Mouse (Mus musculus) limb, embryonic 12.5 days (tissue): ENCODE data around the gene Rdh16f2. TPM values are rescaled to one million over a fixed set of nuclear protein-coding genes. Genes with fewer than 3 reads are reported as not detected.
"Not testable (repeated sequence)": the region's sequence is repeated elsewhere in the genome, so short reads cannot be mapped to it uniquely, and the experiment has no call there.

Experiments used
- ATAC-seq: fragments of 200-750 bp; cut with Nextera tagmentation; 2 replicates; pipeline ENCODE4 v1.8.0; 2017; ENCODE audit warnings: low read depth, moderate TSS enrichment; ENCODE audit not compliant: insufficient number of reproducible peaks, insufficient read depth, low FRiP score, low TSS enrichment
- H3K27ac ChIP-seq: fragments of 300-500 bp; sonication (generic); 2 replicates; pipeline ENCODE4 v1.5.1; 2016; ENCODE audit warnings: mild to moderate bottlenecking, moderate library complexity
- H3K27me3 ChIP-seq: fragments of 300-500 bp; sonication (generic); 2 replicates; pipeline ENCODE4 v1.6.1; 2016; ENCODE audit warnings: mild to moderate bottlenecking, moderate library complexity
- H3K36me3 ChIP-seq: fragments of 300-500 bp; sonication (generic); 2 replicates; pipeline ENCODE4 v1.6.1; 2016; ENCODE audit warnings: mild to moderate bottlenecking, moderate library complexity
- H3K4me1 ChIP-seq: fragments of 300-500 bp; sonication (generic); replicated peaks from 2 replicates; pipeline ENCODE4 v1.6.1; 2016
- H3K4me2 ChIP-seq: fragments of 300-500 bp; sonication (generic); 2 replicates; pipeline ENCODE4 v1.6.1; 2016; ENCODE audit warnings: mild to moderate bottlenecking, moderate library complexity
- H3K4me3 ChIP-seq: fragments of 300-500 bp; sonication (generic); replicated peaks from 2 replicates; pipeline ENCODE4 v1.5.1; 2016; ENCODE audit warnings: mild to moderate bottlenecking
- H3K9ac ChIP-seq: fragments of 300-500 bp; sonication (generic); replicated peaks from 2 replicates; pipeline ENCODE4 v1.6.1; 2016; ENCODE audit warnings: mild to moderate bottlenecking, moderate library complexity
- H3K9me3 ChIP-seq: fragments of 300-500 bp; sonication (generic); 2 replicates; pipeline ENCODE4 v1.6.1; 2016; ENCODE audit warnings: mild to moderate bottlenecking, moderate library complexity
- WGBS: fragments of 180-500 bp; shearing (Covaris S2); methylation state at CpG from one replicate; pipeline ENCODE4 v1.1.7; 2016; 5-methylcytosine and 5-hydroxymethylcytosine counted together
- polyA plus RNA-seq: library from polyadenylated mRNA; unstranded; fragments of >200 nt; fragmentation: Nextera tagmentation; extraction: Ambion mirVana; gene quantifications from 2 replicates; pipeline ENCODE4 v1.2.1, GENCODE M21; 2016

The Rdh16f2 gene
- polyA plus RNA-seq = not detected in 2 replicates

DNA sequence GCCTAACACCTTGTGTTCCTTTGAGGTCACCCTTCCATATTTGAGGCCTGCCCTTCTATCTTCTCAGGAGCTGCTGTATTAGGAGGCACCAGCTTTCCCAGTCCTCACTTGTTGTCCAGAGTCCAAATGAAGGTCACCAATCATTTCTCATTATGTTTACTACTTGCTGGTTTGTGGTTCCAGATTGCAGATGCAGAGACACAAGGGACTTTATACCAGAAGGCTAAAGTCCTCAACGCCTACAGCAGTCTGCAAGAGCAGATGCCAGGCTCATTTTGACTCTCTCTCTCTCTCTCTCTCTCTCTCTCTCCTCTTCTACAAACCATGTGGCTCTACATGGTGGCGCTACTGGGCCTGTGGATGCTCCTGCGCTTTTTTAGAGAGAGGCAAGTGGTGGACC, at the start of gene Rdh16f2:
Rdh16f2 (plus strand) TSS at position 243 of the 400 bp plus-strand sequence.
- Histone ChIP-seq H3K9me3 (peaks cover 11% of the 10 kb centered on the region; the same call in 1 of the 2 replicates), H3K4me3 (no peak within 1 kb of the TSS), H3K4me2 (no peak within 1 kb of the TSS), H3K9ac (no peak within 1 kb of the TSS), H3K4me1 (no peaks in the 10 kb centered on the region), H3K27me3 (no peaks in the 10 kb centered on the region), H3K27ac (no peak within 1 kb of the TSS), H3K36me3 (no peaks in the 10 kb centered on the region)
- ATAC-seq = no peak
- WGBS = 78% methylated on average over 3 of the region's 3 CpGs

DNA sequence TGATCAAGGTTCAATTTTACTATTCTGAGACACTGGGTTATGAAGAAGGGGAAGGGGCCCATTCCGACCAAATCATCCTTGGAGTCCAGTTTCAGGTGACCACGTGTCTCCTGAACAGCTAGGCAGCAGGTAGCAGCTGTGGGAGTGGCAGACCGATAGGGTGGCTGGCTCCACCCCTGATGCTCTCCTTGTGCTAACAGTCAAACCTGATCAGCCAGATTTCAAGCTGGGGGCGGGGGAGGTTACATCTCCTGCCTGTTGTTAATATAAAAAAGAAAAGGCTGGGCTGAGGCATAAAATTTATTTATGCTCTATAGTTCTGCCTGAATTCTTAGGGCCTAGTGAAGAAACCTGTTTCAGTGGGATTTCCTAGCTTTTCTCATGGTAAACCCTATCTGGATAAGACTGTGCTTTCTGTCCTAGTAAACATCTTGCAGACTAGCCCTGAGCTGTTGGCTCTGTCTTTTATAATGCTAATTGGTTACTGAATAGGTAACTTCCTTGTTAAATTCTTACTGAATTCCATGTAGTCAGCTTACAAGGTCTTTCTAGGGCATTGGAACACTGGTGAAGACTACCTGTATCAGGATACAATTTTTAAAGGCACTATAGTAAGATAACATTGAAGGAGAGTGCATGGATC, 48.9 kb upstream of the Rdh16f2 start:
- not testable (repeated sequence) for H3K4me3 ChIP-seq, H3K4me1 ChIP-seq, H3K4me2 ChIP-seq, ATAC-seq, H3K27ac ChIP-seq, H3K9ac ChIP-seq, H3K27me3 ChIP-seq, H3K36me3 ChIP-seq
- 71% methylated on average over 4 of the region's 4 CpGs for WGBS
- peaks cover 12% of the 10 kb centered on the region; the same call in 1 of the 2 replicates for H3K9me3 ChIP-seq

DNA sequence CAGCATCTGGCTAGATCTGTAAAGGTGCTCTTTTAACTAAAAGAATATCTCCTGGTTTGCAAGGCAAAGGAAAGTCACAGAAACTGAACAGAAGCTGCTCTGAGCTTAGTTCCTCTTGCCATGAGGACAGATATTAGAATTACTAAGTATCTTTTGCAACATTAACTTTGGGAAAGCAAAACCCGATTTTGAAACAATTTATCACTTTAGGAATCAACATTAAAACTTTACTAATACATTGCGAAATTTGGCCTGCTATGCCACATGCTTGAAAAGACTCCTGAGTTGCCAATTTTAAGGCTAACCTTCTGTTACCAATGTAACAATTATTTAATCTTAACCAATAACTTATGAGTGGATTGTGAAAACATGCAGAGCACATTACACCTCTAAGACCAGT, 44.5 kb upstream of the Rdh16f2 start:
- not testable (repeated sequence) for H3K4me1 ChIP-seq, ATAC-seq, H3K27ac ChIP-seq, H3K36me3 ChIP-seq, H3K27me3 ChIP-seq, H3K4me3 ChIP-seq, H3K9ac ChIP-seq, H3K4me2 ChIP-seq
- H3K9me3 ChIP-seq = peaks cover 12% of the 10 kb centered on the region; the same call in 1 of the 2 replicates
- WGBS = 89% methylated on average over 2 of the region's 2 CpGs

DNA sequence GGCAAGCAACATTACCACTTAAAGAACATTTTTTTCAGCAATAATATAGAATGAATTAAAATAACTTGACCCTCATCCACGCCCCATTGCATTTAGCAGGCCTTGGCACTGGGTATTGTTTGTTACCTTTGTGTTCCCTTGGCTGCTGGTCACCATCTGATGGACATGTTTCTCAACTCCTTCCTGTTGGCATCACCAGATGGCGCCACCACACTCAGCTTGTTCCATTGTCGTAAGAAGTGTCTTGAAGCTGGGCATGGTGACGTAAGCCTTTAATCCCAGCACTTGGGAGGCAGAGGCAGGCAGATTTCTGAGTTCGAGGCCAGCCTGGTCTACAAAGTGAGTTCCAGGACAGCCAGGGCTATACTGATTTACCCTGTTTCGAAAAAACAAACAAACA, 40.9 kb upstream of the Rdh16f2 start:
- no peaks in the 10 kb centered on the region for H3K36me3 ChIP-seq
- no peak overlapping the region for H3K27ac ChIP-seq
- H3K4me2 ChIP-seq = no peak overlapping the region
- no peak for ATAC-seq
- WGBS = 80% methylated on average over 6 of the region's 6 CpGs
- H3K27me3 ChIP-seq = no peaks in the 10 kb centered on the region; the same call in 1 of the 2 replicates
- H3K4me1 ChIP-seq = no peaks in the 10 kb centered on the region
- H3K9me3 ChIP-seq = peaks cover 4% of the 10 kb centered on the region; the same call in 1 of the 2 replicates
- H3K4me3 ChIP-seq = no peak overlapping the region
- H3K9ac ChIP-seq = no peak overlapping the region

DNA sequence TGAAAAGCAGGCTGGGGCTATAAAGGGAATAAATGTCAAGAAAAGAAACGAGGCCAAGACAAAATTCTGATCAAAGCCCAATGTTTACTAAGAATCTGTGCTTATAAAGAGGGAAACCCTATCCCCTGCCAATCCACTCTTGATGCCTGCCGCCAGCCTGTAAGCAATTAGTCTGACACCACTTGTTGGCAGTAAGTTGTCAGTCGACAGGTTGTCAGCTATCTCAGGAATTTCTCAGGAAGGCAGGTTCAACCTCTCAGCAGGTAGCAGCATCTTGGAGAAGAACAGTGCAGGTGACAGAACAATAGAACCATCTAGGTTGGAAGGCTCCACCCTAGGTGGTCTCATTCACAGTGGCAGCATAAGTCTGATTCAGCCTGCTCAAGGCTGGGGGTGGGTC, 37.2 kb upstream of the Rdh16f2 start:
- no peaks in the 10 kb centered on the region for H3K9me3 ChIP-seq
- no peak overlapping the region for H3K27ac ChIP-seq
- H3K27me3 ChIP-seq = no peaks in the 10 kb centered on the region; the same call in 1 of the 2 replicates
- no peaks in the 10 kb centered on the region for H3K4me1 ChIP-seq
- WGBS = 67% methylated on average over 3 of the region's 3 CpGs
- ATAC-seq = no peak
- H3K4me3 ChIP-seq = no peak overlapping the region
- H3K9ac ChIP-seq = no peak overlapping the region
- H3K36me3 ChIP-seq = no peaks in the 10 kb centered on the region
- no peak overlapping the region for H3K4me2 ChIP-seq

DNA sequence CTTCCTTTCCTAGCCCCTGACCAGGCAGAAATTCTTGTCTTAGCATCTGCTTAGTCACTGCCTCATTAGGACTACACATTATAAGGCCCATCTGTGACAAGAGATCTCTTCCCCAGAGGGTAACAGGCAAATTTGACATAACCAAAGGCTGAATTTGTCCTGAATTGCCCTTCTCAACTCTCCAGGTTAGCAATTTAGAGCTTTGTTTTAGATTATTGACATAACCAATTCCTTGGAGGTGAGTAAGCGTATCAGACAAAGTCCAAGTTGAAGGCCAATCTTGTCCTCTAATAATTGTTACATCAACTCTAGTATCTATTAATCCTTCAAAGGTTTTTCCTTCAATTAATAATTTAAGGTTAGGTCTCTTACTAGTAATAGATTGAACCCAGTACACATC, 32.1 kb upstream of the Rdh16f2 start:
- not testable (repeated sequence) for H3K4me2 ChIP-seq, H3K4me1 ChIP-seq, ATAC-seq, H3K9me3 ChIP-seq, H3K27me3 ChIP-seq, H3K9ac ChIP-seq, H3K36me3 ChIP-seq, H3K4me3 ChIP-seq, H3K27ac ChIP-seq
- WGBS = 98% methylated on average over 1 of the region's 1 CpGs

DNA sequence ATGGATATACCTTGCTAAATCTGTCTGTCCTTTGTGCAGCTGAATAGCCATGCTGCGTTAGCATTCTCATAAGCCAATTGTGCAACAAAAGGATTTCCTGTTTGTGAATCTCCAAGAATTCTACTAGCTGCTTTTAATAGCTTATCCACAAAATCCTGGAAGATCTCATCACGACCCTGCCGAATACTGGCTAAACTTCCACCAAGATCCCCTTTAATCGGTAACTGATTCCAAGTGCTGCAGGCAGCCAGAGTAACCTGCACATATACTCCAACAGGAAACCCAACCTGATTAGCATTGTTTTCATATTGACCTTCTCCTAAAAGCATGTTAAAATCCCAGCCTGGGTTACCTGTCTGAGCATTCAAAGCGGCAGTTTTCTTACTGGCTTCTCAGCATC, 31.0 kb upstream of the Rdh16f2 start:
- Histone ChIP-seq H3K36me3 (no peaks in the 10 kb centered on the region), H3K27ac (no peak overlapping the region)
- 88% methylated on average over 5 of the region's 5 CpGs for WGBS

DNA sequence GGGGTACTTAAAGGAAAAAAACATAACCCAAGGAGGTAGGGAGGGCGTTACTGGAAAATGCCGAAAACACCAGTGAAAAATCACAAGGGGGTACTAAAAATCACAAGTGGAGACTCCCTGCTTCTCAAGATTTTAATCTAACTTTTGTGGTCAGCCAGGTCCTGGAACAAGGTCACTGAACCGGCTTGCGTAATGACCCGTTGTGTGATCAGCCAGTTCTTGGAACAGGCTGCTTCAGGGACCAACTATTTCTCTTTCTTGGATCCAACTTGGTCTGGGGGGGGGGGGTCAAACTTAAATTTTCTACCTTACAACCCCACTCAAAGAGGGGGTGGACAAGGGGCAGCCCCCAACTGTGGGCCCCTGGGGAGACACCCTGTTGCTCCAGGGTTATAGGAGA, 28.5 kb upstream of the Rdh16f2 start:
- H3K4me1 ChIP-seq, H3K27me3 ChIP-seq, H3K36me3 ChIP-seq, H3K27ac ChIP-seq, H3K9me3 ChIP-seq, H3K4me3 ChIP-seq, H3K9ac ChIP-seq, ATAC-seq, H3K4me2 ChIP-seq: not testable (repeated sequence)
- WGBS = 96% methylated on average over 5 of the region's 5 CpGs

More for the DNA sequence above, 31.0 kb upstream of the Rdh16f2 start:
- no peak overlapping the region for H3K9ac ChIP-seq
- no peak for ATAC-seq
- H3K4me3 ChIP-seq = no peak overlapping the region
- no peaks in the 10 kb centered on the region for H3K27me3 ChIP-seq
- H3K4me2 ChIP-seq = no peak overlapping the region
- H3K9me3 ChIP-seq = peaks cover 3% of the 10 kb centered on the region; the same call in 1 of the 2 replicates
- H3K4me1 ChIP-seq = no peaks in the 10 kb centered on the region

DNA sequence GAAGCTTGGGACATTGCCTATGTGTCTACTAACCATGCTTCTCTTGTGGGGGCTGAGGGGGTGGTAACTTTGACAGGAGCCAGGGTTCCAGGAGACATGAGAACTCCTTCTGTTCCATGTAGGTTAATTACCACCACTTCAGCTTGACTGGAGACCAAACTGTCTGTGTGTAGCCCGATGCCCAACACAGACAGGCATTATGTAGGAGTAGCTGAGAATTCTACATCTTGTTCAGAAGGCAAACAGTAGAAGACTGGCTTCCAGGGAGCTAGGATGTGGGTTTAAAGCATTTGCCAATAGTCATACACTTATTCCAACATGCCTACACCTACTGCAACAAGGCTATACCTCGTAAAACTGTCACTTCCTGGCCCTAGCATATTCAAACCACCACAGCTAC, 27.7 kb upstream of the Rdh16f2 start:
- H3K4me1 ChIP-seq = no peaks in the 10 kb centered on the region
- no peak overlapping the region for H3K9ac ChIP-seq
- no peak overlapping the region for H3K4me3 ChIP-seq
- WGBS = 90% methylated on average over 2 of the region's 2 CpGs
- no peak for ATAC-seq
- H3K27ac ChIP-seq = no peak overlapping the region
- H3K4me2 ChIP-seq = no peak overlapping the region
- H3K9me3 ChIP-seq = peaks cover 3% of the 10 kb centered on the region; the same call in 1 of the 2 replicates
- H3K36me3 ChIP-seq = no peaks in the 10 kb centered on the region
- no peaks in the 10 kb centered on the region for H3K27me3 ChIP-seq

DNA sequence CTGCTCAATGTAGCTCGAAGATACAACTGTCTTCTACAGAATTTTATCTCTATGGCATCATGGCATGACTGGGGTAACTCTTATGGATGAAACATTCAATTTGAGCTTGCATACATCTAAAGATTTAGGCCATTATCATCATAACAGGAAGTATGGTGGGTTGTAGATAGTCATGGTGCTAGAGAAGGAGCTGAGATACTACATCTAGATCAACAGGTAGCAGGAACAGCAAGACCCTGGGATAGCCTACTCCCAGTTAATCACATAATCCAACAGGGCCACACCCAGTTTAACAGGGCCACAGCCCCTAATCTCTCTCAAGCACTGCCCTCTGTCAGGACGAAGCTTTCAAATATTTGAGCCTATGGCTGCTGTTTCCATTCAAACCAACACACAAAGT, 25.5 kb upstream of the Rdh16f2 start:
- Histone ChIP-seq H3K36me3 (no peaks in the 10 kb centered on the region), H3K4me2 (no peak overlapping the region), H3K27ac (no peak overlapping the region), H3K4me1 (no peaks in the 10 kb centered on the region), H3K9me3 (peaks cover 3% of the 10 kb centered on the region; the same call in 1 of the 2 replicates), H3K27me3 (no peaks in the 10 kb centered on the region), H3K9ac (no peak overlapping the region), H3K4me3 (no peak overlapping the region)
- no peak for ATAC-seq
- WGBS = 74% methylated on average over 2 of the region's 2 CpGs

DNA sequence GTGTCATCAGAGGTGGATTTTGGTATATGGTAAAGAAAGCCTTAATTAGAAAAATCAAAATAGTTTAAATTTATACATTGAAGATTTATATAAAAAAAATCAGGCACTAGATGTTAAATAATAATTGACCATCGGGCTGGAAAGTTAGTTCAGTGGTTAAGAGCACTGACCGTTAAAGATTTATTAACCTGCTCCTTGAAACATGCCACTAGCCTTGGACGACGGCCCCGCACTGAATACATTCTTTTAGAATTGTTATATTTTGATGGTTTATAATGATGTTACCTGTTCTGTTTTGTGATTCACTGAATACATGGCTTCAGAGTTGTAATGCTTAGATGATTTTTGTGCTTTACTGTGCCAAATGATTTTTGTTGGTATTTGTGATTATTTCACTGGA, 20.3 kb upstream of the Rdh16f2 start:
- H3K9ac ChIP-seq = not testable (repeated sequence)
- WGBS = 88% methylated on average over 5 of the region's 5 CpGs

DNA sequence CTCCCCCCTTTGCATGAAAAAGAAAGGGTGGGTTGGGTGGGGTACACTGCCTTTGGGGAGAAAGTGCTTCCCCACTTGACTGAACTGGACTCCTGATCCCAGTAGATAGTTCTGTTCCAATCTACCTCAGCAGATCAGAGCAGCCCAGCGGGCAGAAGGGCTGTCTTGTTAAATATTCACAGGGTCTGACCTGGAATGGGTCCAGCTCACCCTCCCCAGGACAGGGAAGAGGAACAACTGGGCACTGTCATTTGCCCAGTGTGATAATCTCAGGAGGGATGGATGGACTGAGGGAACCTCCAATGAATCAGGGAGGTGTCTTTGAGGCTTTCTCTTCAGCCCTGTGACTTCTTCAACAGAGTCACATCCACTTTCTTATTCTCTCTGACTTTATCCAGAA, 18.2 kb upstream of the Rdh16f2 start:
- H3K4me2 ChIP-seq = no peak overlapping the region
- H3K9ac ChIP-seq = no peak overlapping the region
- H3K36me3 ChIP-seq = no peaks in the 10 kb centered on the region
- ATAC-seq = no peak
- 0 out of 2 replicates have a peak, but pooled peaks cover 7% of the 10 kb centered on the region for H3K9me3 ChIP-seq
- no peaks in the 10 kb centered on the region for H3K4me1 ChIP-seq
- no peak overlapping the region for H3K4me3 ChIP-seq
- H3K27me3 ChIP-seq = no peaks in the 10 kb centered on the region
- no peak overlapping the region for H3K27ac ChIP-seq
- 80% methylated on average over 1 of the region's 1 CpGs for WGBS

More for the DNA sequence above, 20.3 kb upstream of the Rdh16f2 start:
- H3K9me3 ChIP-seq, H3K4me3 ChIP-seq, H3K27ac ChIP-seq, H3K27me3 ChIP-seq, H3K4me1 ChIP-seq, H3K36me3 ChIP-seq, H3K4me2 ChIP-seq, ATAC-seq: not testable (repeated sequence)
